11 mouse cellular contexts compared by ENCODE assay signal in the genomic region with DNA sequence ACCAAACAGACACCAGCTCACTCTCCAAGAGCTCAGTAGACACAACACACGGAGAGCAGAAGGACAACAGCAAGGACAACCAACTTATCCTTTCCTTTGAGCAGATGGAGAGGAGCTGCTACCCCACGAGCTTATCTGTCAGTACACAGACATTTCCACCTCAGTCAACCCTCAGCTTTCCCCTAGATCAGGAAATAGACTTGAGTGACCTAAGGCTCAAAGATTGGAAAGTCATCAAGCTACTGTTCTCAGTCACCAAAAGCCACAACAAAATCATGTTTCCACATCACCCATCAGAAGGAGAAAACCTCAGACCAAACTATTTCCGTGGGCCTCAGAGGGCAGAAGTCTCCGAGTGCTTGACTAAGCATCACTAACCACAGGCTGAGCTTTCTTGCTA. TPM values are rescaled to one million over a fixed set of nuclear protein-coding genes. Genes with fewer than 3 reads are reported as not detected.
DNase-seq lines count a peak whose midpoint lies in the region; TF ChIP-seq lines count a peak whose summit lies in the region.
"Had no signal": no experiment of that assay in that cellular context is flagged by ENCODE, and none has a peak within 500 bp of the region (broad histone marks: within the 10 kb centered on the region; RNA-seq: fewer than 3 reads in every experiment).

No protein-coding gene starts in this region.

- H3K27me3 ChIP-seq in embryonic facial prominence, embryonic 10.5 days (replicated peaks; ENCODE audit: low read depth, poor library complexity, severe bottlenecking), result no peaks in the 10 kb centered on the region
- H3K27me3 ChIP-seq: embryonic facial prominence, embryonic 15.5 days; hindbrain, embryonic 15.5 days had no signal

- no peak overlapping the region for H3K4me3 ChIP-seq in gastrocnemius, adult 2 months
- no peak overlapping the region for H3K4me3 ChIP-seq in embryonic fibroblast, embryonic 13.5 days (ENCODE audit: insufficient read depth, low read length)
- no peak overlapping the region for H3K4me3 ChIP-seq in embryonic facial prominence, embryonic 10.5 days
- H3K4me3 ChIP-seq: embryonic facial prominence, embryonic 15.5 days; hindbrain, embryonic 15.5 days had no signal

- 84% methylated on average over 4 of the region's 4 CpGs for WGBS in embryonic facial prominence, embryonic 10.5 days

- intact Hi-C loops in gastrocnemius, adult 2 months (cut with DNase I), result no loop called here

- H3K27ac ChIP-seq in gastrocnemius, adult 2 months, result peak overlapping the region; percentile 79
- H3K27ac ChIP-seq in embryonic fibroblast, embryonic 13.5 days (ENCODE audit: insufficient read depth, low read length), result peak overlapping the region; percentile 71
- H3K27ac ChIP-seq in embryonic facial prominence, embryonic 10.5 days (replicated peaks), result no peak overlapping the region
- H3K27ac ChIP-seq: hindbrain, embryonic 15.5 days; liver, embryonic 14.5 days had no signal

- H3K4me1 ChIP-seq in embryonic fibroblast, embryonic 13.5 days (ENCODE audit: control insufficient read depth, insufficient read depth, low read length), result peaks cover 26% of the 10 kb centered on the region
- H3K4me1 ChIP-seq in embryonic facial prominence, embryonic 10.5 days, result peaks cover 7% of the 10 kb centered on the region; the same call in 1 of the 2 replicates

- no peaks in the 10 kb centered on the region for H3K9me3 ChIP-seq in embryonic facial prominence, embryonic 10.5 days
- H3K9me3 ChIP-seq: embryonic facial prominence, embryonic 15.5 days; hindbrain, embryonic 15.5 days had no signal

- no peak for TF ChIP-seq POLR2A in embryonic fibroblast, embryonic 13.5 days (IDR thresholded peaks at IDR 0.05; ENCODE audit: low read depth, low read length)

- TF ChIP-seq CTCF in gastrocnemius, adult 2 months (IDR thresholded peaks at IDR 0.05), result no peak
- no peak for TF ChIP-seq CTCF in embryonic fibroblast, embryonic 13.5 days (IDR thresholded peaks at IDR 0.05; ENCODE audit: borderline replicate concordance, insufficient read depth, low read length)

- DNase-seq in gastrocnemius, adult 2 months, result no peak
- no peak for DNase-seq in gastrocnemius, postnatal 25 days
- peak; percentile 55 for DNase-seq in ovary, adult 18-20 months (ENCODE audit: low spot score)
- no peak for DNase-seq in ovary, postnatal 14 days (ENCODE audit: low spot score)
- no peak for DNase-seq in spleen, postnatal 4 days (ENCODE audit: low spot score in 2 of 2)
- no peak for DNase-seq in layer of hippocampus, adult 11-12 months (ENCODE audit: low spot score)
- DNase-seq in embryonic facial prominence, embryonic 10.5 days (ENCODE audit: low spot score), result no peak

- no peaks in the 10 kb centered on the region for H3K36me3 ChIP-seq in embryonic facial prominence, embryonic 10.5 days (replicated peaks)
- H3K36me3 ChIP-seq: embryonic facial prominence, embryonic 15.5 days; hindbrain, embryonic 15.5 days had no signal

RNA-seq across cellular contexts. Expression of a gene that starts 15.5 kb away (rescaled TPM):
- 10 to 100 TPM; 19.7 to 24.7 TPM for total RNA-seq in gastrocnemius, adult 2 months (2021)
- 10 to 100 TPM; 15.0 to 15.5 TPM for total RNA-seq in gastrocnemius, postnatal 25 days (2021)
- polyA plus RNA-seq in embryonic fibroblast, embryonic 13.5 days (2011; ENCODE audit: insufficient read length, low read depth, missing spikeins), result 34.8 and 35.6 TPM in 2 replicates
- polyA plus RNA-seq in embryonic facial prominence, embryonic 10.5 days (2016; fragmentation: Nextera tagmentation; extraction: Ambion mirVana), result 24.7 and 25.4 TPM in 2 replicates

RNA-seq across cellular contexts. Expression of a gene that starts 59.0 kb away (rescaled TPM):
- 1 to 10 TPM; 3.4 to 7.0 TPM for total RNA-seq in gastrocnemius, adult 2 months (2021)
- 1 to 10 TPM; 5.5 to 7.4 TPM for total RNA-seq in gastrocnemius, postnatal 25 days (2021)
- polyA plus RNA-seq in embryonic fibroblast, embryonic 13.5 days (2011; ENCODE audit: insufficient read length, low read depth, missing spikeins), result 18.4 and 23.8 TPM in 2 replicates
- polyA plus RNA-seq in embryonic facial prominence, embryonic 10.5 days (2016; fragmentation: Nextera tagmentation; extraction: Ambion mirVana), result 44.4 and 49.7 TPM in 2 replicates
